Mouse (Mus musculus): ENCODE results near the gene Myrip.
"Not testable (repeated sequence)": the region's sequence is repeated elsewhere in the genome, so short reads cannot be mapped to it uniquely, and the experiment has no call there.

Myrip gene

GRCm38 (mm10) chr9:120301213-120301612, at the start of gene Myrip:
Gene Myrip, plus strand, starts transcription at chr9:120301513.
- DNase-seq (ENCODE audit: low read depth, low spot score): not testable (repeated sequence)

GRCm38 (mm10) chr9:120259805-120260204, 41.5 kb upstream of the Myrip start:
- DNase-seq (ENCODE audit: low read depth, low spot score): no peak

- DNase-seq (ENCODE audit: low read depth, low spot score): peak; percentile 31
These were observed 37.3 kb upstream of the Myrip start for GRCm38 (mm10) chr9:120263994-120264393.

- no peak for DNase-seq (ENCODE audit: low read depth, low spot score)
These were observed 28.2 kb upstream of the Myrip start for GRCm38 (mm10) chr9:120273083-120273482.

GRCm38 (mm10) chr9:120275226-120275625, 26.1 kb upstream of the Myrip start:
- DNase-seq (ENCODE audit: low read depth, low spot score): no peak

- DNase-seq (ENCODE audit: low read depth, low spot score): no peak
These were observed 20.2 kb upstream of the Myrip start for GRCm38 (mm10) chr9:120281147-120281546.

GRCm38 (mm10) chr9:120282461-120283047, 18.8 kb upstream of the Myrip start:
- DNase-seq (ENCODE audit: low read depth, low spot score): no peak

GRCm38 (mm10) chr9:120283556-120283955, 17.8 kb upstream of the Myrip start:
- no peak for DNase-seq (ENCODE audit: low read depth, low spot score)

GRCm38 (mm10) chr9:120288011-120288410, 13.3 kb upstream of the Myrip start:
- peak; percentile 61 for DNase-seq (ENCODE audit: low read depth, low spot score)

GRCm38 (mm10) chr9:120290375-120290774, 10.9 kb upstream of the Myrip start:
- no peak for DNase-seq (ENCODE audit: low read depth, low spot score)

- DNase-seq (ENCODE audit: low read depth, low spot score): no peak
These were observed 8.8 kb upstream of the Myrip start for GRCm38 (mm10) chr9:120292488-120292887.

- no peak for DNase-seq (ENCODE audit: low read depth, low spot score)
These were observed 5.8 kb upstream of the Myrip start for GRCm38 (mm10) chr9:120295527-120295926.

GRCm38 (mm10) chr9:120296938-120297337, 4.4 kb upstream of the Myrip start:
- DNase-seq (ENCODE audit: low read depth, low spot score): no peak

- DNase-seq (ENCODE audit: low read depth, low spot score): no peak
These were observed 1.9 kb upstream of the Myrip start for GRCm38 (mm10) chr9:120299429-120299828.

- no peak for DNase-seq (ENCODE audit: low read depth, low spot score)
These were observed 1.7 kb downstream of the Myrip start for GRCm38 (mm10) chr9:120302980-120303452.

- DNase-seq (ENCODE audit: low read depth, low spot score): peak; percentile 41
These were observed 2.4 kb downstream of the Myrip start for GRCm38 (mm10) chr9:120303453-120304299.

- no peak for DNase-seq (ENCODE audit: low read depth, low spot score)
These were observed 3.2 kb downstream of the Myrip start for GRCm38 (mm10) chr9:120304300-120305137.

- no peak for DNase-seq (ENCODE audit: low read depth, low spot score)
These were observed 13.9 kb downstream of the Myrip start for GRCm38 (mm10) chr9:120315171-120315570.

- no peak for DNase-seq (ENCODE audit: low read depth, low spot score)
These were observed 17.8 kb downstream of the Myrip start for GRCm38 (mm10) chr9:120319099-120319498.

GRCm38 (mm10) chr9:120320573-120320972, 19.3 kb downstream of the Myrip start:
- no peak for DNase-seq (ENCODE audit: low read depth, low spot score)

- DNase-seq (ENCODE audit: low read depth, low spot score): no peak
These were observed 21.6 kb downstream of the Myrip start for GRCm38 (mm10) chr9:120322702-120323426.
